Mouse (Mus musculus) lung, embryonic 15.5 days (tissue): ENCODE data around the gene Sirt3. TPM values are rescaled to one million over a fixed set of nuclear protein-coding genes. Genes with fewer than 3 reads are reported as not detected.
A peak's percentile ranks its signal among the peaks of the same experiment; 100 is the strongest.

Experiments used
- ATAC-seq: fragments of 200-750 bp; cut with Nextera tagmentation; 2 replicates; pipeline ENCODE4 v1.8.0; 2017; ENCODE audit warnings: moderate number of reproducible peaks, borderline replicate concordance; ENCODE audit not compliant: low FRiP score, low TSS enrichment; ENCODE audit errors: extremely low read depth
- H3K27ac ChIP-seq: fragments of 300-500 bp; sonication (generic); 2 replicates; pipeline ENCODE4 v1.5.1; 2015; ENCODE audit warnings: moderate library complexity, mild to moderate bottlenecking, inconsistent platforms
- H3K27me3 ChIP-seq: fragments of 300-500 bp; sonication (generic); 2 replicates; pipeline ENCODE4 v1.6.1; 2015; ENCODE audit warnings: inconsistent platforms
- H3K36me3 ChIP-seq: fragments of 300-500 bp; sonication (generic); 2 replicates; pipeline ENCODE4 v1.6.1; 2015; ENCODE audit warnings: inconsistent platforms
- H3K4me1 ChIP-seq: fragments of 300-500 bp; sonication (generic); 2 replicates; pipeline ENCODE4 v1.6.1; 2015; ENCODE audit warnings: inconsistent platforms
- H3K4me2 ChIP-seq: fragments of 300-500 bp; sonication (generic); 2 replicates; pipeline ENCODE4 v1.6.1; 2015; ENCODE audit warnings: inconsistent platforms, mild to moderate bottlenecking, moderate library complexity
- H3K4me3 ChIP-seq: fragments of 300-500 bp; sonication (generic); 2 replicates; pipeline ENCODE4 v1.5.1; 2015; ENCODE audit warnings: mild to moderate bottlenecking, inconsistent platforms
- H3K9ac ChIP-seq: fragments of 300-500 bp; sonication (generic); 2 replicates; pipeline ENCODE4 v1.6.1; 2015; ENCODE audit warnings: inconsistent platforms
- H3K9me3 ChIP-seq: fragments of 300-500 bp; sonication (generic); 2 replicates; pipeline ENCODE4 v1.6.1; 2016; ENCODE audit warnings: inconsistent platforms
- WGBS: fragments of 180-500 bp; shearing (Covaris S2); methylation state at CpG from one replicate; pipeline ENCODE4 v1.1.7; 2015; 5-methylcytosine and 5-hydroxymethylcytosine counted together
- polyA plus RNA-seq: library from polyadenylated mRNA; unstranded; fragments of >200 nt; fragmentation: Nextera tagmentation; extraction: Ambion mirVana; gene quantifications from 2 replicates; pipeline ENCODE4 v1.2.1, GENCODE M21; 2015

Sirt3 gene
- polyA plus RNA-seq, 1 experiment from 2014 or later = 22.9 TPM

GRCm38 (mm10) chr7:140856785-140857549 lies 25.1 kb downstream of the Sirt3 start, which contains the start of gene Ric8a:
Gene Ric8a, plus strand, starts transcription at chr7:140856957.
- peaks cover 53% of the 10 kb centered on the region for H3K36me3 ChIP-seq
- H3K4me2 ChIP-seq = peak within 1 kb of the TSS; percentile 95
- ATAC-seq = peak; percentile 75
- no peaks in the 10 kb centered on the region for H3K27me3 ChIP-seq
- no peaks in the 10 kb centered on the region for H3K9me3 ChIP-seq
- peak within 1 kb of the TSS; percentile 74 for H3K9ac ChIP-seq
- peak within 1 kb of the TSS; percentile 68 for H3K4me3 ChIP-seq
- WGBS = under 1% methylated on average over 49 of the region's 50 CpGs
- H3K27ac ChIP-seq = peak within 1 kb of the TSS; percentile 92
- H3K4me1 ChIP-seq = peaks cover 25% of the 10 kb centered on the region

- H3K9ac ChIP-seq = peak within 1 kb of the TSS; percentile 74
- peak; percentile 77; the same call in 1 of the 2 replicates for ATAC-seq
- peak within 1 kb of the TSS; percentile 95 for H3K4me2 ChIP-seq
- H3K27ac ChIP-seq = peak within 1 kb of the TSS; percentile 92
- H3K4me3 ChIP-seq = peak within 1 kb of the TSS; percentile 68
- peaks cover 50% of the 10 kb centered on the region for H3K36me3 ChIP-seq
- peaks cover 25% of the 10 kb centered on the region for H3K4me1 ChIP-seq
- under 1% methylated on average over 51 of the region's 51 CpGs for WGBS
- no peaks in the 10 kb centered on the region for H3K27me3 ChIP-seq
- no peaks in the 10 kb centered on the region for H3K9me3 ChIP-seq
Measured at GRCm38 (mm10) chr7:140855860-140856784, 26.0 kb downstream of the Sirt3 start, which contains the start of gene Gm45785. Gene Gm45785, minus strand, starts transcription at chr7:140856331.

GRCm38 (mm10) chr7:140855181-140855580 lies 26.9 kb downstream of the Sirt3 start:
- peaks cover 41% of the 10 kb centered on the region for H3K36me3 ChIP-seq
- no peak for ATAC-seq
- peak overlapping the region; percentile 92; the same call in 1 of the 2 replicates for H3K27ac ChIP-seq

GRCm38 (mm10) chr7:140854483-140854882 lies 27.6 kb downstream of the Sirt3 start:
- Histone ChIP-seq H3K4me1 (peaks cover 25% of the 10 kb centered on the region), H3K27me3 (no peaks in the 10 kb centered on the region), H3K9me3 (no peaks in the 10 kb centered on the region), H3K4me2 (no peak overlapping the region), H3K36me3 (peaks cover 38% of the 10 kb centered on the region), H3K4me3 (no peak overlapping the region), H3K27ac (no peak overlapping the region), H3K9ac (no peak overlapping the region)
- WGBS = 86% methylated on average over 18 of the region's 18 CpGs
- ATAC-seq = no peak

More at GRCm38 (mm10) chr7:140855181-140855580, 26.9 kb downstream of the Sirt3 start:
- H3K9ac ChIP-seq = peak overlapping the region; percentile 74
- H3K4me2 ChIP-seq = peak overlapping the region; percentile 95
- H3K27me3 ChIP-seq = no peaks in the 10 kb centered on the region
- WGBS = 67% methylated on average over 9 of the region's 9 CpGs
- no peaks in the 10 kb centered on the region for H3K9me3 ChIP-seq
- H3K4me1 ChIP-seq = peaks cover 25% of the 10 kb centered on the region
- H3K4me3 ChIP-seq = peak overlapping the region; percentile 68

GRCm38 (mm10) chr7:140853386-140853785 lies 28.7 kb downstream of the Sirt3 start:
- no peak overlapping the region for H3K4me3 ChIP-seq
- peaks cover 18% of the 10 kb centered on the region for H3K4me1 ChIP-seq
- peaks cover 32% of the 10 kb centered on the region for H3K36me3 ChIP-seq
- no peak overlapping the region for H3K4me2 ChIP-seq
- H3K27ac ChIP-seq = no peak overlapping the region
- H3K9me3 ChIP-seq = no peaks in the 10 kb centered on the region
- H3K27me3 ChIP-seq = no peaks in the 10 kb centered on the region
- H3K9ac ChIP-seq = no peak overlapping the region
- ATAC-seq = no peak
- WGBS = 86% methylated on average over 9 of the region's 9 CpGs

- Histone ChIP-seq H3K4me3 (no peak overlapping the region), H3K9me3 (no peaks in the 10 kb centered on the region), H3K27me3 (no peaks in the 10 kb centered on the region), H3K36me3 (peaks cover 32% of the 10 kb centered on the region), H3K4me1 (peaks cover 19% of the 10 kb centered on the region), H3K27ac (no peak overlapping the region), H3K4me2 (no peak overlapping the region), H3K9ac (no peak overlapping the region)
- ATAC-seq = no peak
- 92% methylated on average over 4 of the region's 4 CpGs for WGBS
Measured at GRCm38 (mm10) chr7:140851916-140852315, 30.2 kb downstream of the Sirt3 start.

- peaks cover 15% of the 10 kb centered on the region for H3K4me1 ChIP-seq
- H3K9me3 ChIP-seq = no peaks in the 10 kb centered on the region
- no peaks in the 10 kb centered on the region for H3K27me3 ChIP-seq
- no peak overlapping the region for H3K9ac ChIP-seq
- WGBS = 89% methylated on average over 10 of the region's 10 CpGs
- H3K36me3 ChIP-seq = peaks cover 22% of the 10 kb centered on the region
- no peak overlapping the region for H3K4me3 ChIP-seq
- no peak overlapping the region for H3K4me2 ChIP-seq
- no peak overlapping the region for H3K27ac ChIP-seq
- ATAC-seq = no peak
Measured at GRCm38 (mm10) chr7:140848591-140848990, 33.5 kb downstream of the Sirt3 start.

GRCm38 (mm10) chr7:140847755-140848580 lies 34.1 kb downstream of the Sirt3 start, which contains the start of gene Odf3:
Gene Odf3, plus strand, starts transcription at chr7:140847805.
- 49% methylated on average over 11 of the region's 11 CpGs for WGBS
- Histone ChIP-seq H3K4me1 (peaks cover 15% of the 10 kb centered on the region), H3K27me3 (peaks cover 3% of the 10 kb centered on the region; the same call in 1 of the 2 replicates), H3K4me2 (no peak within 1 kb of the TSS), H3K27ac (no peak within 1 kb of the TSS), H3K4me3 (no peak within 1 kb of the TSS), H3K9me3 (no peaks in the 10 kb centered on the region), H3K36me3 (peaks cover 16% of the 10 kb centered on the region), H3K9ac (no peak within 1 kb of the TSS)
- no peak; the same call in 1 of the 2 replicates for ATAC-seq

- Histone ChIP-seq H3K4me1 (peaks cover 17% of the 10 kb centered on the region), H3K27ac (no peak overlapping the region), H3K27me3 (peaks cover 12% of the 10 kb centered on the region), H3K4me3 (no peak overlapping the region), H3K4me2 (no peak overlapping the region), H3K36me3 (peaks cover 3% of the 10 kb centered on the region), H3K9ac (no peak overlapping the region), H3K9me3 (no peaks in the 10 kb centered on the region)
- no peak for ATAC-seq
- 72% methylated on average over 10 of the region's 10 CpGs for WGBS
Measured at GRCm38 (mm10) chr7:140846676-140847075, 35.4 kb downstream of the Sirt3 start.

- H3K27ac ChIP-seq = no peak overlapping the region
- peaks cover 23% of the 10 kb centered on the region for H3K4me1 ChIP-seq
- H3K4me2 ChIP-seq = no peak overlapping the region
- WGBS = 60% methylated on average over 4 of the region's 4 CpGs
- H3K9ac ChIP-seq = no peak overlapping the region
- H3K4me3 ChIP-seq = no peak overlapping the region
- no peak for ATAC-seq
- H3K36me3 ChIP-seq = no peaks in the 10 kb centered on the region
- peaks cover 22% of the 10 kb centered on the region for H3K27me3 ChIP-seq
- no peaks in the 10 kb centered on the region for H3K9me3 ChIP-seq
Measured at GRCm38 (mm10) chr7:140845683-140846082, 36.4 kb downstream of the Sirt3 start.
